Mouse (Mus musculus): Measurements from ENCODE around the gene Lime1.

Lime1 gene

GRCm38 (mm10) chr2:181379778-181380177, at the start of gene Lime1:
Gene Lime1 (plus strand): TSS chr2:181380078.
- DNase-seq = no peak

DNA sequence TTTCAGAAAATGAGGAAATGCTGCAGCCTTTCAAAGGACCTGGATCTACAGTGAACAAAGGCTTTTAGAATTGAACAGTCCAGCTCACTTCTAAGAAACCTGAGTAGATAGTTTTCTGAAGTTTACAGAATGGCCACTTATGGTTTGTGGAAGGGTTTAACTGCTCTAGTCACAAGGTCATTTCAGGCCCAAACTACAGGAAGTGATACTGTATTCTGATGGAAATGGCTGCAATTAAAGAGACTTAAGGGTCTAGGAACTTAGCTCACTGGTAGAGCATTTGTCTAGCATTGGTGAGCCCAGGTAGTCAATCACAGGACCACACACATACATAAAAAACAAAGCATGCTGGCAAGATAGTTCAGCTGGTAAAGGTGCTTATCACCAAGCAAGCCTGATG, 47.3 kb upstream of the Lime1 start:
- DNase-seq = no peak

DNA sequence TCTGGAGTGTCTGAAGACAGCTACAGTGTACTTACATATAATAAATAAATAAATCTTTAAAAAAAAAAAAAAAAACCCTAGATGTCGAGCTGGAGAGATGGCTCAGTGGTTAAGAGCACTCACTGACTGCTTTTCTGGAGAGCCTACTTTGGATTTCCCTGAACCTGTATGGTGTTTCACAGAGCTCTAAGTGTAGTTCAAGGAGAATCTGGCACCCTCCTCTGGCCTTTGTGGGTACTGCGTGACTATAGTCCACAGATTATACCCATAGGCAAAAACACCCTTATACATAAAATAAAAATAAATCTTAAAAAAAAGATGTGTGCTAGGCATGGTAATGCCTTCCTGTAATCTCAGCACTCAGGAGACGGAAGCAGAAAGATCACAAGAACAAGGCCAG, 45.9 kb upstream of the Lime1 start:
- DNase-seq = peak; percentile 83

- DNase-seq = peak; percentile 75
Measured at GRCm38 (mm10) chr2:181340426-181340825, 39.5 kb upstream of the Lime1 start.

- no peak for DNase-seq
Measured at GRCm38 (mm10) chr2:181342766-181343165, 37.1 kb upstream of the Lime1 start.

DNA sequence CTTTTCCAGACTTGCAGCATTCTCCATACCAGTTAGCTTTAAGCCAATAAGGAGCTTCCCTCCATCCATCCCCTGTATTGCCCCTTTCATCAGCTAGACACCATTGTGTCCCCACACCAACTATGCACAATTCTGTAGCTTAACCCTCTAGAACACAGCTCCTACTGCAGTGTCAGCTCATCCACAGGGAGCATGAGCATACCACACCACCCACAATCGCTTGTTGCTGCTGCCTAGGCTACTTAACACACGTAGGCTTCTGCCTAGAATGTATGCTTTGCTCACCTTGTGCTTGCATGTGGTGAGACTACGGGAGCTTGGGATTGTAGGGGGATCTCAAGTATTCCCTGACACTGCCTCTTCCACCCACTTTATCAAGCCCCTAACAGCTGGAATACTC, 23.1 kb upstream of the Lime1 start:
- DNase-seq = no peak

DNA sequence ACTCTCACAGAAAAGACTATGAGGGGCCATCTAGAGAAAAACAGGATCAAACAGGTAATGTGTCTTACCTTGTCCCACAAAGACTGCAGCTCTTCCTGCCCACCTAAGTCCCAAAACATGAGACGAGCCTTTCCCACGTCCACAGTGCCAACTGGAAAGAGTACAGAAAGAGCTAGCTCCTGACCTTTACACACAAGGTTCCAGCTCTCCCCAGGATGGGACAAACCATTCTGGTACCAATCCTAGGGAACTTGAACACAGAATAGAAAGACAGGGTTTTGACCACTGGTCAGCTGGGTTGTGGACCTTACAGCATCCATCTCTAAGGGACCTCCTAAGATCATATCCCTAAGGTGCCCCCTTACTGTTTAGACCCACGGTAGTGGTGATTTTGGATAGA, 15.9 kb upstream of the Lime1 start:
- DNase-seq = no peak

DNA sequence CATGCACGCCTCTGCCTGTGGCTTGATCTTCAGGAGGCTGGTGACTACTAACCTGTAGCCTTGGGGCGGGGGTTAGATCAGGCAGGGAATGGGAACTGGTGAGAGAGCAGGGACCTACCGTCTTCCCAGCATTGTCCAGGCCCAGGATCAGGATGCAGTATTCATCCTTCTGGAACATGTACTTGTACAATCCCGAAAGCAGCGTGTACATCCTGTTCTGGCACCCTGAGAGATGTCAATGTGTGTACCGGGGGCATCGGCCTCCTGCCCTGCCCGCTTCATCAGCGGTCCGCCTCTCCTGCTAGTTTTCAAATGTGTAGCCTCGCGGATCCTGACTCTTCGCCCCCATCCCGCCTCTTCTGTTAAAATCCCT, 15.4 kb upstream of the Lime1 start:
- DNase-seq = peak; percentile 38

GRCm38 (mm10) chr2:181364860-181365596, 14.8 kb upstream of the Lime1 start, which contains the start of the genes Zgpat and Arfrp1:
Gene Zgpat (plus strand): TSS chr2:181364928.
Gene Arfrp1 (minus strand): TSS chr2:181365404.
- peak; percentile 85 for DNase-seq

GRCm38 (mm10) chr2:181365655-181366075, 14.2 kb upstream of the Lime1 start:
- no peak for DNase-seq

DNA sequence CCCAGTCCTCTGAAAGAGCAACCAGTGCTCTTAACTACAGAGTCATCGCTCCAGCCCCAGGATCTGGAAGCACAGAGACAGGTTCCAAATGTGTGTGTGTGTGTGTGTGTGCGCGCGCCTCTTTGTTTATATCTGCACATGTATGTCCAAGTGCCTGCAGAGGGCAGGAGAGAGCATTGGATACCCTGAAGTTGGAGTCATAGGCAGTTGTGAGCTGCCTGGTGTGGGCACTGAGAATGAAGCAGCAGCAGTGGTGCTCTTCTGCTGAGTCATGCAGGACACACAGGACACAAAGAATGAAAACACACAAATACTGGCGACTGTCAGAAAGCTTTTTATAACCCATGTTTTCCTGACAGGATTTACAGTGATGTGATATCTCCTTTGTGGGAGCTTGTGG, 9.9 kb upstream of the Lime1 start:
- DNase-seq = no peak

GRCm38 (mm10) chr2:181375787-181376186, 4.1 kb upstream of the Lime1 start:
- DNase-seq = peak; percentile 49

DNA sequence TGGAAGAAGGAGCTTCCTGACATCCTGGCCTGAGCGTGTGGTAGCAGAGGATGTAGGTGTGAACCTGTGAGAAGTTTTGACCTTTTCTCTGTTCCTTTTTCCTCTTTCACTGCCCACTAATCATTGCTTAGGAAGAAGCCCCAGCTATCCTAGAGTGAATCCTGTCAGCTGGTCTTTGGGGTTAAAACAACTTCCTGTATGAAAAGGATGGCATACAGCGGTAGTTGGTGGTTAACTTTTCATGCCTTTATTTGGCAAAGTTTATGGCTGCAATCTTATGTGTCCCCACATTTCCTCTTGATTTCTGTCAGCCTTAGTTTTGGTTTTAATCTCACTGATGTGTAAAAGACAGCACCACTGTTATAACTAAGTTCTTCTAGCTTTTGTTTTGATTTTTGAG, 2.6 kb upstream of the Lime1 start:
- DNase-seq = no peak

GRCm38 (mm10) chr2:181378701-181379100, 1.2 kb upstream of the Lime1 start:
- DNase-seq = no peak

DNA sequence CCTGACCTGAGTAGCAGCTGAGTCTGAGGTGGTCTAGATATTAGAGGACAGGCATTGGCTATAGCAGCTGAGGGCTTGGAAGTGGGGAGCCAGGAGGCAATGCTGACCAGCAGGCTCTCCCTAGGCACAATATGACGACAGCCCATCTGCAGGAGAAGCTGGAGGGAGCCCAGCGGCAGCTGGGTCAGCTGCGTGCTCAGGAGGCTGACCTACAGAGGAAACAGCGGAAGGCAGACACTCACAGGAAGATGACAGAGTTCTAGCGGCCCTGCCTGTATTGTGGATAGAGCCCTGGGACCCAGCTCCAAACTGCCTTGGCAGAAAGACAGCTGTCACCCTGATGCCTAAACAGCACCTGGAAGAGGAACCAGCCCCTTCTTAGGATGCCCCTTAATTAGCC, 373 bp downstream of the Lime1 start:
- no peak for DNase-seq

- DNase-seq = no peak
Measured at GRCm38 (mm10) chr2:181381107-181381506, 1.2 kb downstream of the Lime1 start.

GRCm38 (mm10) chr2:181381631-181382306, 1.9 kb downstream of the Lime1 start:
- DNase-seq = no peak

DNA sequence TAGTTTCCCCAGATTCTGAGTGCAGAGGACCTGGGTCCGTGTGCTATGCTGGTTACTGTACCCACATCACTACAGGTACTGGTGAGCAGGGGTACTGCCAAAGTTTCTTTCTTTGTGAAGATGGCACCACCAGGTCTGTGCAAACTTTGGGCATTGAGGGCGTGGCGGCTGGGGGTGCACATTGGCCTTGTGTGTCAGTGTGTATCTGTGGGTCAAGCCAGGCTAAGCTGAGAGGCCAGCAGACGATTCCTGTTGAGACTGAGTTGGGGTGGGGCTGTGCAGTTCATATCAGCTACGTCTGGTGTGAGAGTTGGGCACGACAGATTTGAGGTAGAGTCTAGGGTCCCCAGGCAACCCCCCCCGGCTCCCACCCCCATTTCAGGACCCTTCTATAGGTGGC, 4.6 kb downstream of the Lime1 start:
- DNase-seq = peak; percentile 38

GRCm38 (mm10) chr2:181384919-181385391, 5.1 kb downstream of the Lime1 start:
- DNase-seq = peak; percentile 58

GRCm38 (mm10) chr2:181385885-181386284, 6.0 kb downstream of the Lime1 start:
- peak; percentile 90 for DNase-seq

DNA sequence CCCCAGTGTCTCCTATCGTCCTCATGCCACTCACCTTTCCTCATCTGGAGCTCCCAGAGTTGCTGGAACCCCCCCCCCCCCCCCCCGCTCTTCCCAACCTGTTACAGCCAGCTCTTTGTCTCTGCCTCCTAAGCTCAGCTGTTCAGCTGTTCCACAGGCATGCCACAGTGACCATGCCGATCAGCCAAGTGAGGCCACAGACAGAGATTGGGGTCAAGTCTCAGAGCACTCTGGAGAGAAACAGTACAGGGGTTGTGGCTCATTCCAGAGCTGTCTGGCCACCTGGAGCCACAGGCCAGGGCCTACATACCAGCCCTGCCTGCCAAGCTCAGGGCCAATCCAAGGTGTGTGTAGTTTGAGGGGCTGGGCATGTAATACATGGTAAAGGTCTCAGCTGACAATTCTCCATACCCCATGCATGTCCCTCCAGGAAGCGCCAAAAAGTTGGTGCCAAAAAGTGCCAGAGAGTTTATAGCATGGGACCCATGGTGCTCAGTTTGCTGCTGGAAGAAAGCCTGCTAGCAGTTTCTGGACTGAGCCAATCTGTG, 6.9 kb downstream of the Lime1 start:
- DNase-seq = no peak

- DNase-seq = peak; percentile 81
Measured at GRCm38 (mm10) chr2:181390136-181390870, 10.4 kb downstream of the Lime1 start.

DNA sequence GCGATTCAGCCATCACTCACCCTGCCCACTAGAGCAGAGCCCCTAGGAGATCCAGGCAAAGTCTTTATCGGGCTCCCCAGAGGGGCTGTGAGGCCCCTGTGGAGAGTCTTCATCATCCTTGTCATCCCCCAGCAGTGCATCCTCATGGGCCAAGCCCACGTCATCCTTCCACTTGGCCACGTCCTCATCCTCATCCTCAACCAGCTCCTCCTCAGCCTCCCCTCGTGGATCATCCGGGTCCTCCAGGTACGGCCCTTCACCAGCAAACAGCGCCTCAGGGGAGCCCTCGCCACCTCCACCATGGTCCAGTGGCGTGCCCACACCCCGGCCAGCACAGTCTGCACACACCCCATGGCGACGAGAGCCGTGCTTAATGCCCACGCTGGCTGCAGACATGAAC, 11.1 kb downstream of the Lime1 start:
- DNase-seq = no peak
